8 mouse cellular contexts compared by ENCODE assay signal in the genomic region with DNA sequence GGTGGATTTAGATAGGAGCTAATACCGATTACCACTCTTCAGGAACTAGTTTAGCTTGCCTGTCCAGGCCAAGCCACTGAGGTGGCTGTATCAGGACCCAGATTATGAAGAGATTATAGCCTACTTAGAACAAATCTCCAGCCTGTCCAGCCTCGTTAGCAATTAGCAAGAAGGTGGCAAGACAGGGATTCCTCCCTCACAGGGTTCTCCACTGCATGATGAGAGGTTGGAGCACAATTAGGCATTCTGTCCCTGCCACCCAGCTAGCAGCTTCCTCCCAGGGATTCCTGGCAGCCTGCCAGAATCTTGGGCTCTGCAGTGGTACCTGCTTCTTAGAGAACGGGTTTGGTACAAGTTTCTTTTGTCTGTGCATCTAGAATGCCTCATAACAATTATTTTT. TPM values are rescaled to one million over a fixed set of nuclear protein-coding genes. Genes with fewer than 3 reads are reported as not detected.
DNase-seq lines count a peak whose midpoint lies in the region; TF ChIP-seq lines count a peak whose summit lies in the region.

No protein-coding gene starts in this region.

- TF ChIP-seq POLR2A in brain, embryonic 14.5 days (IDR thresholded peaks at IDR 0.05; ENCODE audit: borderline replicate concordance, extremely low read depth, insufficient read depth, insufficient read length, poor library complexity, severe bottlenecking): no peak

- TF ChIP-seq CTCF in brain, embryonic 14.5 days (IDR thresholded peaks at IDR 0.05; ENCODE audit: borderline replicate concordance, extremely low read depth, insufficient read depth, insufficient read length): no peak

- DNase-seq in cerebellum, adult 11-12 months: peak; percentile 26
- no peak for DNase-seq in cerebellum, postnatal 4 days (ENCODE audit: low spot score in 2 of 2)
- peak; percentile 53 for DNase-seq in kidney, postnatal 10 days
- no peak for DNase-seq in kidney, adult 8-10 months
- peak; percentile 87 for DNase-seq in brain, embryonic 14.5 days (ENCODE audit: low read depth)
- no peak for DNase-seq in limb, embryonic 10.5 days (ENCODE audit: low spot score)
- no peak for DNase-seq in layer of hippocampus, postnatal 25 days (ENCODE audit: extremely low spot score in 1 of 2, low spot score in 1 of 2)
- DNase-seq in T-cell, adult 2 months (ENCODE audit: low spot score): no peak

- peaks cover 9% of the 10 kb centered on the region for H3K36me3 ChIP-seq in limb, embryonic 10.5 days

- H3K27me3 ChIP-seq in limb, embryonic 10.5 days (ENCODE audit: low read depth, poor library complexity, severe bottlenecking): no peaks in the 10 kb centered on the region

- peaks cover 60% of the 10 kb centered on the region for H3K4me1 ChIP-seq in limb, embryonic 10.5 days

- H3K9me3 ChIP-seq in limb, embryonic 10.5 days (replicated peaks): no peaks in the 10 kb centered on the region

- WGBS in limb, embryonic 10.5 days: 74% methylated on average over 3 of the region's 3 CpGs

- no peak overlapping the region for H3K4me3 ChIP-seq in limb, embryonic 10.5 days

- H3K27ac ChIP-seq in limb, embryonic 10.5 days: 0 out of 2 replicates have a peak overlapping the region, but pooled peaks have one; percentile 16

RNA-seq across cellular contexts. Expression of gene Smim20, which starts 8.5 kb away (rescaled TPM):
- 47.0 and 51.3 TPM in 2 replicates for polyA plus RNA-seq in brain, embryonic 14.5 days (2012; rRNA removed)
- polyA plus RNA-seq in limb, embryonic 10.5 days (2016; fragmentation: Nextera tagmentation; extraction: Ambion mirVana): 59.0 and 62.6 TPM in 2 replicates
- 10 to 100 TPM; 38.3 to 41.5 TPM for total RNA-seq in layer of hippocampus, postnatal 25 days (2021)

Comparison
In these comparisons a context has a peak if more than half of its experiments do, and no peak if none do; other contexts are left out.
1. DNase-seq: peak in cerebellum, adult 11-12 months (single experiment), kidney, postnatal 10 days (single experiment) and brain, embryonic 14.5 days (single experiment); none in cerebellum, postnatal 4 days (0 of 2), kidney, adult 8-10 months (0 of 2), limb, embryonic 10.5 days (single experiment), layer of hippocampus, postnatal 25 days (0 of 2) and T-cell, adult 2 months (single experiment).